Comparison of ENCODE assay signal across 12 mouse cellular contexts in the genomic region with DNA sequence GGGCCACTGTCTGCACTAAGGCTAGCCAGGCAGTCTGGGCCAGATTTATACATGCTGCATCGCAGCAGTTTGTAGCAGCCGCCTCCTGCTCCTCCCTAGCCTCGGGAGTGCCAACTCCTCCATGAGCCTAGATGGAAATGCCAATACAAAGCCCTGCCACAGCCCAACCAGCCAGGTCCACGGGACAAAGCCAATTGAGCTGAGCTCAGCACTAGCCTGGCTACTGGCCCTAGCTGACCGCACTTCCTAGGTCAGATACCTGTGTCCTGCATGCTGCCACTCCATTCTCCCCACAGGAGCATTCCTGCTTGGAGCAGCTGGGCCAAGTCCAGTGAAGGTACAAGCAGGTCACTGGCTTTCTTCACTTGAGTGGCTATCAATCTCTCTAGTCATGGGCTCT. TPM values are rescaled to one million over a fixed set of nuclear protein-coding genes. Genes with fewer than 3 reads are reported as not detected.
DNase-seq lines count a peak whose midpoint lies in the region; ATAC-seq and TF ChIP-seq lines count a peak whose summit lies in the region.
"Had no signal": no experiment of that assay in that cellular context is flagged by ENCODE, and none has a peak within 500 bp of the region (broad histone marks: within the 10 kb centered on the region; RNA-seq: fewer than 3 reads in every experiment).

No protein-coding gene starts in this region.

- H3K9ac ChIP-seq in heart, embryonic 12.5 days = no peak overlapping the region
- H3K9ac ChIP-seq in liver, postnatal 0 days (replicated peaks) = no peak overlapping the region
- no peak overlapping the region for H3K9ac ChIP-seq in hindbrain, embryonic 14.5 days
- H3K9ac ChIP-seq: heart, embryonic 13.5 days; limb, embryonic 15.5 days; neural tube, embryonic 12.5 days had no signal

- 91% methylated on average over 5 of the region's 5 CpGs for WGBS in heart, embryonic 12.5 days
- 79% methylated on average over 5 of the region's 5 CpGs for WGBS in liver, postnatal 0 days (ENCODE audit: insufficient replicate concordance)
- 91% methylated on average over 5 of the region's 5 CpGs for WGBS in hindbrain, embryonic 14.5 days

- TF ChIP-seq CTCF in liver, postnatal 0 days (IDR thresholded peaks at IDR 0.05; ENCODE audit: low read depth) = no peak

- peaks cover 15% of the 10 kb centered on the region for H3K4me1 ChIP-seq in heart, embryonic 12.5 days (replicated peaks)
- H3K4me1 ChIP-seq in liver, postnatal 0 days (ENCODE audit: insufficient read depth) = peaks cover 16% of the 10 kb centered on the region
- H3K4me1 ChIP-seq in hindbrain, embryonic 14.5 days (replicated peaks; ENCODE audit: control insufficient read depth, insufficient read depth, low read length) = no peaks in the 10 kb centered on the region
- H3K4me1 ChIP-seq: limb, embryonic 15.5 days; neural tube, embryonic 12.5 days had no signal

- no peaks in the 10 kb centered on the region for H3K27me3 ChIP-seq in heart, embryonic 12.5 days (replicated peaks)
- H3K27me3 ChIP-seq in liver, postnatal 0 days (ENCODE audit: insufficient read depth, low read length) = no peaks in the 10 kb centered on the region
- H3K27me3 ChIP-seq in hindbrain, embryonic 14.5 days (ENCODE audit: control insufficient read depth, insufficient read depth, low read length) = no peaks in the 10 kb centered on the region
- H3K27me3 ChIP-seq: heart, embryonic 13.5 days; limb, embryonic 15.5 days; neural tube, embryonic 12.5 days had no signal

- no peaks in the 10 kb centered on the region for H3K9me3 ChIP-seq in heart, embryonic 12.5 days (replicated peaks)
- H3K9me3 ChIP-seq in liver, postnatal 0 days (ENCODE audit: low read length) = no peaks in the 10 kb centered on the region
- no peaks in the 10 kb centered on the region for H3K9me3 ChIP-seq in hindbrain, embryonic 14.5 days (ENCODE audit: control insufficient read depth, low read length)
- H3K9me3 ChIP-seq: heart, embryonic 13.5 days; limb, embryonic 15.5 days; neural tube, embryonic 12.5 days had no signal

- no peak overlapping the region for H3K4me3 ChIP-seq in heart, embryonic 12.5 days
- no peak overlapping the region for H3K4me3 ChIP-seq in liver, postnatal 0 days (ENCODE audit: low read depth, low read length)
- no peak overlapping the region for H3K4me3 ChIP-seq in hindbrain, embryonic 14.5 days (replicated peaks; ENCODE audit: low read length)
- H3K4me3 ChIP-seq: heart, embryonic 13.5 days; limb, embryonic 15.5 days; neural tube, embryonic 12.5 days had no signal

- no peak overlapping the region for H3K4me2 ChIP-seq in heart, embryonic 12.5 days
- H3K4me2 ChIP-seq in liver, postnatal 0 days (ENCODE audit: low read depth, low read length) = no peak overlapping the region
- no peak overlapping the region for H3K4me2 ChIP-seq in hindbrain, embryonic 14.5 days (replicated peaks)
- H3K4me2 ChIP-seq: heart, embryonic 13.5 days; limb, embryonic 15.5 days; neural tube, embryonic 12.5 days had no signal

- peak; percentile 28 for DNase-seq in heart, adult 8-10 months (ENCODE audit: low spot score)
- peak; percentile 83 for DNase-seq in cerebellum, adult 11-12 months
- peak; percentile 34 to 35 for DNase-seq in heart, adult 9 months (ENCODE audit: low spot score in 2 of 2)
- DNase-seq in liver, postnatal 0 days = no peak
- DNase-seq in thymus, postnatal 25 days = no peak
- no peak for DNase-seq in hindbrain, embryonic 14.5 days (ENCODE audit: low spot score)
- no peak for DNase-seq in spleen, postnatal 14 days (ENCODE audit: low spot score in 2 of 2)
- DNase-seq: thymus, postnatal 4 days had no signal

- ATAC-seq in heart, embryonic 12.5 days (ENCODE audit: insufficient number of reproducible peaks, low FRiP score) = no peak
- ATAC-seq in liver, postnatal 0 days = no peak
- ATAC-seq in hindbrain, embryonic 14.5 days (ENCODE audit: low FRiP score) = no peak

- H3K36me3 ChIP-seq in heart, embryonic 12.5 days = peaks cover 32% of the 10 kb centered on the region
- peaks cover 16% of the 10 kb centered on the region for H3K36me3 ChIP-seq in liver, postnatal 0 days (replicated peaks; ENCODE audit: insufficient read depth, low read length)
- H3K36me3 ChIP-seq in hindbrain, embryonic 14.5 days (replicated peaks; ENCODE audit: control insufficient read depth, insufficient read depth) = peaks cover 30% of the 10 kb centered on the region

- H3K27ac ChIP-seq in heart, embryonic 12.5 days (ENCODE audit: poor library complexity, severe bottlenecking) = no peak overlapping the region
- 0 out of 2 replicates have a peak overlapping the region, but pooled peaks have one; percentile 66 for H3K27ac ChIP-seq in liver, postnatal 0 days (ENCODE audit: low read depth)
- H3K27ac ChIP-seq in hindbrain, embryonic 14.5 days = no peak overlapping the region
- H3K27ac ChIP-seq: heart, embryonic 13.5 days; neural tube, embryonic 12.5 days had no signal

- no peak for TF ChIP-seq EP300 in liver, postnatal 0 days (IDR thresholded peaks at IDR 0.05; ENCODE audit: low read depth)

RNA-seq across cellular contexts. Expression of a gene that starts 34.2 kb away (rescaled TPM):
- total RNA-seq in heart, adult 8-10 months (2022) = 1 to 10 TPM in 3 of 4 experiments, under 1 TPM in 1; 0.98 to 2.2 (median 1.7) TPM
- 4.5 and 5.1 TPM in 2 replicates for polyA plus RNA-seq in heart, embryonic 12.5 days (2016; fragmentation: Nextera tagmentation; extraction: Ambion mirVana)
- polyA plus RNA-seq in liver, postnatal 0 days (2015; fragmentation: Nextera tagmentation; extraction: Ambion mirVana) = 1.6 TPM in 2 replicates
- 6.9 and 7.3 TPM in 2 replicates for polyA plus RNA-seq in hindbrain, embryonic 14.5 days (2014; fragmentation: Nextera tagmentation; extraction: Ambion mirVana)

Comparison
In these comparisons a context has a peak if more than half of its experiments do, and no peak if none do; other contexts are left out.
1. DNase-seq: peak in heart, adult 8-10 months (single experiment), cerebellum, adult 11-12 months (single experiment) and heart, adult 9 months (2 of 2); none in liver, postnatal 0 days (single experiment), thymus, postnatal 25 days (single experiment), hindbrain, embryonic 14.5 days (single experiment) and spleen, postnatal 14 days (0 of 2).